Mouse (Mus musculus) stomach, postnatal 0 days (tissue): Measurements from ENCODE around the gene Gfpt2.

Experiments
- CTCF ChIP-seq: IDR thresholded peaks from 2 replicates; pipeline ENCODE4 v1.5.1; 2016; ENCODE audit warnings: antibody characterized with exemption, low read depth, mild to moderate bottlenecking, moderate library complexity
- EP300 ChIP-seq: optimal IDR thresholded peaks from 2 replicates; pipeline ENCODE3; 2016; ENCODE audit warnings: antibody characterized with exemption

- TF ChIP-seq EP300 (no peak), CTCF (no peak)
Observed at GRCm38 (mm10) chr11:49818869-49819566, 25.0 kb downstream of the Gfpt2 start.
